Mouse (Mus musculus): ENCODE data around the gene Il22. TPM values are rescaled to one million over a fixed set of nuclear protein-coding genes. Genes with fewer than 3 reads are reported as not detected.

Gene Il22
- 0.06 and 0.27 TPM in 2 replicates for polyA plus RNA-seq (2012; rRNA removed)

GRCm38 (mm10) chr10:118204642-118205041 lies at the start of gene Il22:
TSS of gene Il22 (plus strand) at chr10:118204942.

DNA sequence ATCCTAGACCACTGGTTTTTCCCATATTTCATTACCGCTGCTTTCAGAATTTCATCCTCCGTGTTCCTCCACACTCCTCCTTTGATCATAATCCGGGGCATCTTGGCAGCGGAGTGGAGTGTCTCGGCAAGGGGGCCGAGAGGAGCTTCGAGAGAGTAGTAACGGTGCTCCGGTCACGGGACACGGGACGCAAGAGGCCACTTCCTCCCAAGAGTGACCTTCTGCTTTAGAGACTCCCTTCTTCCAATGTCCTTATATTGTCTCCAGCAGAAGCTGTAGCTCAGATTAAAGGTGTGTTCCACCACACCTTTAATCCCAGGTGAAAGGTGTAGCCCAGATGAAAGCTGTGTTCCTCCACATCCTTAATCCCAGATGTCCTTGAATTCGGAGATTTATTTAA lies 35.9 kb downstream of the Il22 start, which contains the start of gene Gm32717:
TSS of gene Gm32717 (minus strand) at position 101 of the 400 bp plus-strand sequence.

DNA sequence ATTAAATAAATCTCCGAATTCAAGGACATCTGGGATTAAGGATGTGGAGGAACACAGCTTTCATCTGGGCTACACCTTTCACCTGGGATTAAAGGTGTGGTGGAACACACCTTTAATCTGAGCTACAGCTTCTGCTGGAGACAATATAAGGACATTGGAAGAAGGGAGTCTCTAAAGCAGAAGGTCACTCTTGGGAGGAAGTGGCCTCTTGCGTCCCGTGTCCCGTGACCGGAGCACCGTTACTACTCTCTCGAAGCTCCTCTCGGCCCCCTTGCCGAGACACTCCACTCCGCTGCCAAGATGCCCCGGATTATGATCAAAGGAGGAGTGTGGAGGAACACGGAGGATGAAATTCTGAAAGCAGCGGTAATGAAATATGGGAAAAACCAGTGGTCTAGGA lies 53.6 kb downstream of the Il22 start, which contains the start of gene Gm32802:
TSS of gene Gm32802 (plus strand) at position 301 of the 400 bp plus-strand sequence.

Other genes with a start within 250 kb of the Il22 start
- 40.4 and 44.6 TPM in 2 replicates for gene Mdm1, start 63.1 kb upstream of the Il22 start, polyA plus RNA-seq (2012; rRNA removed)
- gene Gm32717, start 35.8 kb downstream of the Il22 start, polyA plus RNA-seq (2012; rRNA removed): 0.06 and 0.09 TPM in 2 replicates
- 0.06 and 0.09 TPM in 2 replicates for gene Gm32802, start 53.7 kb downstream of the Il22 start, polyA plus RNA-seq (2012; rRNA removed)
- gene Iltifb, start 90.1 kb downstream of the Il22 start, polyA plus RNA-seq (2012; rRNA removed): 0.71 TPM in 1 of 2 replicates, not detected in the other
- gene Gm9040, start 122.0 kb downstream of the Il22 start, polyA plus RNA-seq (2012; rRNA removed): not detected in 2 replicates
- not detected in 2 replicates for gene Gm9044, start 127.5 kb downstream of the Il22 start, polyA plus RNA-seq (2012; rRNA removed)
- not detected in 2 replicates for gene Gm9045, start 132.9 kb downstream of the Il22 start, polyA plus RNA-seq (2012; rRNA removed)
- gene Gm9046, start 138.3 kb downstream of the Il22 start, polyA plus RNA-seq (2012; rRNA removed): not detected in 2 replicates
- 0.03 TPM in 1 of 2 replicates, not detected in the other for gene Gm9048, start 143.7 kb downstream of the Il22 start, polyA plus RNA-seq (2012; rRNA removed)
- not detected in 2 replicates for gene Gm9049, start 149.2 kb downstream of the Il22 start, polyA plus RNA-seq (2012; rRNA removed)
- 0.06 TPM in 1 of 2 replicates, not detected in the other for gene Ifng, start 236.1 kb downstream of the Il22 start, polyA plus RNA-seq (2012; rRNA removed)